Mouse (Mus musculus): ENCODE data around the gene Cbr4.

The Cbr4 gene

GRCm38 (mm10) chr8:61552755-61553402 is 65.3 kb downstream of the Cbr4 start:
- TF ChIP-seq GATA4 (IDR thresholded peaks at IDR 0.05; ENCODE audit: insufficient replicate concordance, low read length) = no peak

- no peak for TF ChIP-seq GATA4 (IDR thresholded peaks at IDR 0.05; ENCODE audit: insufficient replicate concordance, low read length)
Observed at GRCm38 (mm10) chr8:61555343-61555742, 67.8 kb downstream of the Cbr4 start.

GRCm38 (mm10) chr8:61556219-61556618 is 68.7 kb downstream of the Cbr4 start:
- no peak for TF ChIP-seq GATA4 (IDR thresholded peaks at IDR 0.05; ENCODE audit: insufficient replicate concordance, low read length)

Measured in liver, adult (tissue).